Mouse (Mus musculus) embryonic facial prominence, embryonic 10.5 days (tissue): Measurements from ENCODE around the gene Samd14. TPM values are rescaled to one million over a fixed set of nuclear protein-coding genes. Genes with fewer than 3 reads are reported as not detected.
A peak's percentile ranks its signal among the peaks of the same experiment; 100 is the strongest.

Source experiments
- DNase-seq: peaks from one replicate; pipeline ENCODE4 v3.0.0-alpha.2; 2017; ENCODE audit warnings: low spot score
- H3K27ac ChIP-seq: fragments of 300-500 bp; sonication (generic); replicated peaks from 2 replicates; pipeline ENCODE4 v1.5.1; 2016; ENCODE audit warnings: mild to moderate bottlenecking
- H3K27me3 ChIP-seq: fragments of 300-500 bp; sonication (generic); replicated peaks from 2 replicates; pipeline ENCODE4 v1.6.1; 2016; ENCODE audit warnings: low read depth, mild to moderate bottlenecking; ENCODE audit not compliant: poor library complexity, severe bottlenecking
- H3K36me3 ChIP-seq: fragments of 300-500 bp; sonication (generic); replicated peaks from 2 replicates; pipeline ENCODE4 v1.6.1; 2016; ENCODE audit warnings: mild to moderate bottlenecking, moderate library complexity
- H3K4me1 ChIP-seq: fragments of 300-500 bp; sonication (generic); 2 replicates; pipeline ENCODE4 v1.6.1; 2016
- H3K4me3 ChIP-seq: fragments of 300-500 bp; sonication (generic); 2 replicates; pipeline ENCODE4 v1.5.1; 2016; ENCODE audit warnings: mild to moderate bottlenecking, moderate library complexity
- H3K9me3 ChIP-seq: fragments of 300-500 bp; sonication (generic); 2 replicates; pipeline ENCODE4 v1.6.1; 2016; ENCODE audit warnings: mild to moderate bottlenecking
- WGBS: fragments of 180-500 bp; shearing (Covaris S2); methylation state at CpG from one replicate; pipeline ENCODE4 v1.1.7; 2016; 5-methylcytosine and 5-hydroxymethylcytosine counted together
- polyA plus RNA-seq: library from polyadenylated mRNA; unstranded; fragments of >200 nt; fragmentation: Nextera tagmentation; extraction: Ambion mirVana; gene quantifications from 2 replicates; pipeline ENCODE4 v1.2.1, GENCODE M21; 2016

Samd14 gene
- polyA plus RNA-seq, 1 experiment from 2014 or later = 42.5 TPM

GRCm38 (mm10) chr11:95033617-95034016, 23.9 kb downstream of the Samd14 start:
- Histone ChIP-seq H3K4me3 (no peak overlapping the region), H3K9me3 (no peaks in the 10 kb centered on the region), H3K36me3 (no peaks in the 10 kb centered on the region; the same call in 1 of the 2 replicates), H3K27me3 (0 out of 2 replicates have a peak, but pooled peaks cover 15% of the 10 kb centered on the region), H3K4me1 (peaks cover 16% of the 10 kb centered on the region), H3K27ac (no peak overlapping the region; the same call in 1 of the 2 replicates)
- no peak for DNase-seq
- WGBS = 69% methylated on average over 14 of the region's 14 CpGs

- H3K4me1 ChIP-seq = peaks cover 18% of the 10 kb centered on the region
- H3K27me3 ChIP-seq = peaks cover 20% of the 10 kb centered on the region
- no peak overlapping the region for H3K27ac ChIP-seq
- no peaks in the 10 kb centered on the region for H3K36me3 ChIP-seq
- no peak overlapping the region for H3K4me3 ChIP-seq
- no peaks in the 10 kb centered on the region for H3K9me3 ChIP-seq
- WGBS = 72% methylated on average over 10 of the region's 10 CpGs
- no peak for DNase-seq
Observed at GRCm38 (mm10) chr11:95034902-95035301, 25.2 kb downstream of the Samd14 start.

GRCm38 (mm10) chr11:95036521-95036920, 26.8 kb downstream of the Samd14 start:
- DNase-seq = no peak
- H3K36me3 ChIP-seq = no peaks in the 10 kb centered on the region
- peaks cover 27% of the 10 kb centered on the region for H3K27me3 ChIP-seq
- no peaks in the 10 kb centered on the region for H3K9me3 ChIP-seq
- H3K4me1 ChIP-seq = peaks cover 34% of the 10 kb centered on the region
- 91% methylated on average over 5 of the region's 5 CpGs for WGBS
- H3K4me3 ChIP-seq = no peak overlapping the region
- no peak overlapping the region for H3K27ac ChIP-seq

GRCm38 (mm10) chr11:95037306-95037705, 27.6 kb downstream of the Samd14 start:
- Histone ChIP-seq H3K9me3 (no peaks in the 10 kb centered on the region), H3K27ac (no peak overlapping the region), H3K27me3 (peaks cover 24% of the 10 kb centered on the region), H3K4me1 (peaks cover 41% of the 10 kb centered on the region), H3K4me3 (no peak overlapping the region), H3K36me3 (no peaks in the 10 kb centered on the region)
- DNase-seq = no peak
- WGBS = 72% methylated on average over 6 of the region's 6 CpGs

- H3K27ac ChIP-seq = no peak overlapping the region
- no peaks in the 10 kb centered on the region for H3K36me3 ChIP-seq
- WGBS = 76% methylated on average over 14 of the region's 14 CpGs
Observed at GRCm38 (mm10) chr11:95038156-95038817, 28.6 kb downstream of the Samd14 start.

GRCm38 (mm10) chr11:95038818-95039655, 29.4 kb downstream of the Samd14 start:
- Histone ChIP-seq H3K4me1 (peaks cover 32% of the 10 kb centered on the region), H3K9me3 (no peaks in the 10 kb centered on the region), H3K36me3 (no peaks in the 10 kb centered on the region), H3K27me3 (peaks cover 12% of the 10 kb centered on the region), H3K27ac (no peak overlapping the region), H3K4me3 (no peak overlapping the region)
- WGBS = 82% methylated on average over 13 of the region's 13 CpGs
- DNase-seq = no peak

More at GRCm38 (mm10) chr11:95038156-95038817, 28.6 kb downstream of the Samd14 start:
- Histone ChIP-seq H3K27me3 (peaks cover 17% of the 10 kb centered on the region), H3K9me3 (no peaks in the 10 kb centered on the region), H3K4me1 (peaks cover 38% of the 10 kb centered on the region), H3K4me3 (no peak overlapping the region)
- DNase-seq = no peak

GRCm38 (mm10) chr11:95039766-95040165, 30.1 kb downstream of the Samd14 start:
- H3K36me3 ChIP-seq = peaks cover 1% of the 10 kb centered on the region; the same call in 1 of the 2 replicates
- peaks cover 12% of the 10 kb centered on the region for H3K27me3 ChIP-seq
- no peak overlapping the region for H3K27ac ChIP-seq
- H3K4me3 ChIP-seq = peak overlapping the region; percentile 85; the same call in 1 of the 2 replicates
- no peak for DNase-seq
- WGBS = 84% methylated on average over 4 of the region's 4 CpGs
- H3K9me3 ChIP-seq = no peaks in the 10 kb centered on the region
- H3K4me1 ChIP-seq = peaks cover 35% of the 10 kb centered on the region

GRCm38 (mm10) chr11:95040491-95041138, 30.9 kb downstream of the Samd14 start:
- peaks cover 35% of the 10 kb centered on the region for H3K4me1 ChIP-seq
- DNase-seq = peak; percentile 26
- peaks cover 18% of the 10 kb centered on the region for H3K27me3 ChIP-seq
- under 1% methylated on average over 20 of the region's 20 CpGs for WGBS
- peak overlapping the region; percentile 81 for H3K27ac ChIP-seq
- H3K4me3 ChIP-seq = peak overlapping the region; percentile 85
- H3K36me3 ChIP-seq = peaks cover 9% of the 10 kb centered on the region
- no peaks in the 10 kb centered on the region for H3K9me3 ChIP-seq

- Histone ChIP-seq H3K9me3 (no peaks in the 10 kb centered on the region), H3K4me1 (peaks cover 35% of the 10 kb centered on the region), H3K4me3 (peak within 1 kb of the TSS; percentile 85), H3K27me3 (peaks cover 18% of the 10 kb centered on the region), H3K36me3 (peaks cover 9% of the 10 kb centered on the region), H3K27ac (peak within 1 kb of the TSS; percentile 81)
- WGBS = under 1% methylated on average over 41 of the region's 41 CpGs
- DNase-seq = peak; percentile 97
Observed at GRCm38 (mm10) chr11:95041139-95041609, 31.5 kb downstream of the Samd14 start, which contains the start of gene Pdk2. Gene Pdk2 (minus strand): TSS chr11:95041354.

GRCm38 (mm10) chr11:95042096-95042495, 32.4 kb downstream of the Samd14 start:
- Histone ChIP-seq H3K27me3 (peaks cover 18% of the 10 kb centered on the region), H3K9me3 (no peaks in the 10 kb centered on the region), H3K4me3 (peak overlapping the region; percentile 85), H3K4me1 (peaks cover 35% of the 10 kb centered on the region), H3K27ac (peak overlapping the region; percentile 57), H3K36me3 (peaks cover 9% of the 10 kb centered on the region)
- peak; percentile 81 for DNase-seq
- under 1% methylated on average over 11 of the region's 11 CpGs for WGBS

GRCm38 (mm10) chr11:95043060-95043459, 33.4 kb downstream of the Samd14 start:
- 89% methylated on average over 4 of the region's 4 CpGs for WGBS
- Histone ChIP-seq H3K4me1 (peaks cover 35% of the 10 kb centered on the region), H3K36me3 (peaks cover 9% of the 10 kb centered on the region), H3K4me3 (no peak overlapping the region), H3K9me3 (no peaks in the 10 kb centered on the region), H3K27me3 (peaks cover 18% of the 10 kb centered on the region), H3K27ac (no peak overlapping the region)
- DNase-seq = no peak

GRCm38 (mm10) chr11:95043608-95044007, 33.9 kb downstream of the Samd14 start:
- 56% methylated on average over 7 of the region's 7 CpGs for WGBS
- H3K27me3 ChIP-seq = peaks cover 18% of the 10 kb centered on the region
- H3K36me3 ChIP-seq = peaks cover 9% of the 10 kb centered on the region
- H3K4me1 ChIP-seq = peaks cover 35% of the 10 kb centered on the region
- no peak overlapping the region for H3K27ac ChIP-seq
- DNase-seq = no peak
- no peaks in the 10 kb centered on the region for H3K9me3 ChIP-seq
- no peak overlapping the region for H3K4me3 ChIP-seq
